Mouse (Mus musculus) small intestine, adult 2 months (tissue): ENCODE measurements around the gene Slc30a3. TPM values are rescaled to one million over a fixed set of nuclear protein-coding genes. Genes with fewer than 3 reads are reported as not detected.
A peak's percentile ranks its signal among the peaks of the same experiment; 100 is the strongest.

Source experiments
- H3K27ac ChIP-seq: fragments of 200-500 bp; 2 replicates; pipeline ENCODE4 v1.5.1; 2012; ENCODE audit warnings: low read depth, low read length, control low read depth, inconsistent platforms; ENCODE audit not compliant: insufficient read depth
- H3K27me3 ChIP-seq: fragments of 200-500 bp; 2 replicates; pipeline ENCODE4 v1.6.1; 2012; ENCODE audit warnings: mild to moderate bottlenecking, moderate library complexity, low read length, inconsistent platforms; ENCODE audit not compliant: control insufficient read depth, insufficient read depth
- H3K36me3 ChIP-seq: fragments of 200-500 bp; 2 replicates; pipeline ENCODE4 v1.6.1; 2012; ENCODE audit warnings: mild to moderate bottlenecking, low read length, control low read depth, inconsistent platforms; ENCODE audit not compliant: control insufficient read depth, insufficient read depth
- H3K4me1 ChIP-seq: fragments of 200-500 bp; 2 replicates; pipeline ENCODE4 v1.6.1; 2012; ENCODE audit warnings: low read length, inconsistent platforms, mixed read lengths; ENCODE audit not compliant: control insufficient read depth, insufficient read depth, insufficient read length
- H3K4me3 ChIP-seq: fragments of 200-500 bp; 2 replicates; pipeline ENCODE4 v1.5.1; 2012; ENCODE audit warnings: low read depth, mild to moderate bottlenecking, control low read depth, inconsistent platforms, low read length, moderate library complexity
- CTCF ChIP-seq: fragments of 200-500 bp; IDR thresholded peaks from 2 replicates; pipeline ENCODE4 v1.5.1; 2012; ENCODE audit warnings: low read depth, mild to moderate bottlenecking, control low read depth, inconsistent platforms, low read length, moderate library complexity, mixed read lengths; ENCODE audit not compliant: insufficient replicate concordance, insufficient read length; ENCODE audit errors: extremely low read depth
- POLR2A ChIP-seq: fragments of 200-500 bp; IDR thresholded peaks from 2 replicates; pipeline ENCODE4 v1.6.1; 2012; ENCODE audit warnings: low read depth, mild to moderate bottlenecking, control low read depth, inconsistent platforms, low read length, moderate library complexity
- WGBS: fragments of 180-500 bp; shearing (Covaris S2); methylation state at CpG from one replicate; pipeline ENCODE4 v1.1.7; 2018; 5-methylcytosine and 5-hydroxymethylcytosine counted together
- polyA plus RNA-seq: library from polyadenylated mRNA; depleted of rRNA; stranded (reverse); fragments of >200 nt; gene quantifications from 2 replicates; pipeline ENCODE4 v1.2.3, GENCODE M21; 2012

Gene Slc30a3
- polyA plus RNA-seq, 1 experiment, result 0.15 TPM

DNA sequence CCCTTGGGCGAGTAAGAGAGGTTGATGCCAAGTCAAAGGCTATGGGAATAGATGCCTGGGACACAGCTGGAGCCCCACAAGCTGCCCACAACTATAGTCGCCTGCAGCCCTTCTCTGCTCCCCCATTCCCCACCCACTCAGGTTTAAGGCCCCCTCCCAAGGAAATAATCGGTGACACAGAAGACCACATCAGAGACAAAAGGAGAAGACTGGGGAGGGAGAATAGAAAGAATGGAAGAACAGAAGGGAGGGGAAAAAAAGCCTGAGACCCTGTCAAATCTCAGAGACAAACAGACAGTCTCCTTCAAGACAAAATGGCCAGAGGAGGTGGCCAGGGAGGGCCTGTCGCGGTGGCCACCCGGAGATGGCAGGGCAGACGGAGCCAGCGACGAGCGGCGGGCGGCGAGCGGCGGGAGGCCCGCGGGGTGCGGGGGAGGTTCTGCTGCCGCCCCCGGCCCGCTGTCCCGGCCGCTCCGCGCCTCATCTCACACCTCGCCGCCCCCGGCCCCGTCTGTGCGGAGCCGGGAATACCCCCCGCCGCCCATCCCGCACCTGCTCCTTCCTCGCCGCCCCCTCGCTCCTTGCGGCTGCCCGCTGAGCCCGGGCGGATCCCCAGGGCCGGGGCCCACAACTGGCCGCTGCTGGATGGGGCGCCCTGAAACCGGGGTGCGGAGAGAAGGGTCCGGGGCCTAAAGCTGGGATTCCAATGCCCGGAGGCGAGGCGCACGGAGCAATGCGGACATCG lies 15.6 kb downstream of the Slc30a3 start:
- Histone ChIP-seq H3K4me3 (peak overlapping the region; percentile 64), H3K27me3 (peaks cover 58% of the 10 kb centered on the region)
- WGBS, result 6% methylated on average over 53 of the region's 53 CpGs

GRCm38 (mm10) chr5:31087131-31087530 lies 20.9 kb downstream of the Slc30a3 start:
- peaks cover 19% of the 10 kb centered on the region for H3K27me3 ChIP-seq
- H3K4me1 ChIP-seq, result peaks cover 2% of the 10 kb centered on the region; the same call in 1 of the 2 replicates
- no peak overlapping the region for H3K27ac ChIP-seq
- TF ChIP-seq POLR2A (no peak), CTCF (no peak)
- H3K36me3 ChIP-seq, result no peaks in the 10 kb centered on the region
- WGBS, result 71% methylated on average over 2 of the region's 2 CpGs
- H3K4me3 ChIP-seq, result no peak overlapping the region

More for the DNA sequence above, 15.6 kb downstream of the Slc30a3 start:
- no peaks in the 10 kb centered on the region for H3K36me3 ChIP-seq
- H3K27ac ChIP-seq, result no peak overlapping the region
- H3K4me1 ChIP-seq, result peaks cover 16% of the 10 kb centered on the region
- TF ChIP-seq CTCF (no peak), POLR2A (no peak)

DNA sequence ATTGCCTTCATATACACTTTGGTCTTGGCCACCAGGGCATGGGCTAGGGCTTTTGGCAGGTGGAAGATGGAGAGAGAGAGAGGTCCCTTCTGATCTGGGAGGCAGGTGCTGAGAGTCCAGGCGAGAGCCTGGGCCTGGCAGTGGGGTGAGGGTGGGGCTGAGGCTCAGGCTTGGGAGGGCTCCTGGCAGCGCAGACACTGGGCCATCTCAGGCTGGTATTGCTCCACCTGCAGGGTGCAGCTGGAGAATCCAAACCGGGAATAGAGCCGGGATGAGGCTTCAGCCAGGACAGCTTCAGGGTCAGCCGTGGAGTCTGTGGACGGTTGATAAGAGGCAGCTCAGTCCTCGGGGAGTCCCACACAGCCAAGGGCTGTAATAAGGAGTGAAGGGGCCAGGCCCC lies 21.4 kb downstream of the Slc30a3 start:
- H3K4me1 ChIP-seq, result peaks cover 2% of the 10 kb centered on the region; the same call in 1 of the 2 replicates
- no peak overlapping the region for H3K4me3 ChIP-seq
- 25% methylated on average over 7 of the region's 7 CpGs for WGBS
- TF ChIP-seq CTCF (no peak), POLR2A (no peak)
- H3K27me3 ChIP-seq, result peaks cover 13% of the 10 kb centered on the region
- H3K36me3 ChIP-seq, result no peaks in the 10 kb centered on the region
- no peak overlapping the region for H3K27ac ChIP-seq

DNA sequence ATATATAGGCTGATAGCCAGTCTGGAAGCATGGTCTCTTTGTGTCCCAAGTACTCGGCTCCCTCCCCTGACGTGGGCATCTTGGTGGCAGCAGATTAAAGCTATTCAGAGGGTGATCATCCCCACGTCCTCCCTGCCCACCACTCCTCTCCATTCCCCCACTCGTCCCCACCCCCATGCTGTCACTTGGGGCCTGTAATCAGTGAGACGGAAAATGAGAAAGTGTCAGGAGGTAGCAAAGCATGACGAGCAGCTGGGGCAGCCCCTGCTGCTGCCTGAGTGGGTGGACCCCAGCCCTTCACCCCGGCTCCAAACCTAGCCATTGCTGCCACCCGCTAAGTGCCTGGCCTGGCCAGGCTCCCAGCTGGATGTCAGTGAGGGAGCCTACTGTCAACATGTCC lies 24.1 kb downstream of the Slc30a3 start:
- Histone ChIP-seq H3K4me1 (peaks cover 2% of the 10 kb centered on the region; the same call in 1 of the 2 replicates), H3K27ac (no peak overlapping the region), H3K36me3 (no peaks in the 10 kb centered on the region), H3K4me3 (no peak overlapping the region), H3K27me3 (no peaks in the 10 kb centered on the region)
- WGBS, result 53% methylated on average over 8 of the region's 8 CpGs
- TF ChIP-seq CTCF, result no peak

- H3K4me1 ChIP-seq, result peaks cover 2% of the 10 kb centered on the region; the same call in 1 of the 2 replicates
- no peak overlapping the region for H3K4me3 ChIP-seq
- H3K36me3 ChIP-seq, result peaks cover 4% of the 10 kb centered on the region; the same call in 1 of the 2 replicates
- WGBS, result 37% methylated on average over 12 of the region's 12 CpGs
- no peaks in the 10 kb centered on the region for H3K27me3 ChIP-seq
- no peak overlapping the region for H3K27ac ChIP-seq
- TF ChIP-seq POLR2A (no peak), CTCF (no peak)
Measured at GRCm38 (mm10) chr5:31082935-31083625, 25.0 kb downstream of the Slc30a3 start.

GRCm38 (mm10) chr5:31082355-31082754 lies 25.7 kb downstream of the Slc30a3 start:
- peaks cover 2% of the 10 kb centered on the region; the same call in 1 of the 2 replicates for H3K4me1 ChIP-seq
- TF ChIP-seq POLR2A (no peak), CTCF (peak; percentile 47; the same call in 1 of the 2 replicates)
- H3K4me3 ChIP-seq, result no peak overlapping the region
- peaks cover 7% of the 10 kb centered on the region; the same call in 1 of the 2 replicates for H3K36me3 ChIP-seq
- no peaks in the 10 kb centered on the region for H3K27me3 ChIP-seq
- 21% methylated on average over 5 of the region's 5 CpGs for WGBS
- H3K27ac ChIP-seq, result no peak overlapping the region

DNA sequence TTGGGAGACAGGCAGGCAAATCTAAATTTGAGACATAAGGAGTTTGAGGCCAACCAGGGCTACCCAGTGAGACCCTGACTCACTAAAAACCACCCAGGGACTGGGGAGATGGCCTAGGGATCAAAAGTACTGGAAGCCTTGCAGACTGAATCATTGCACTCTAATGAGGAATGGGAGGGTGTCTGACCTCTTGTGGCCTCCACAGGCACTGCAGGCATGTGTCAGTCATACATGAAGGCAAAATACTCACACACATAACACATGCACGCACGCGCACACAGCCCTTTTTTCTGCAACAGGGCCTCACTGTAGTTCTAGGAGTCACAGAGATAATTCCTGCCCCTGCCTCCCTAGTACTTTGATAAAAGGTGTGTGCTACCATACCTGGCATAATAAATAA lies 26.7 kb downstream of the Slc30a3 start:
- WGBS, result 86% methylated on average over 3 of the region's 3 CpGs
- H3K36me3 ChIP-seq, result peaks cover 13% of the 10 kb centered on the region; the same call in 1 of the 2 replicates
- no peaks in the 10 kb centered on the region for H3K27me3 ChIP-seq
- H3K4me1 ChIP-seq, result peaks cover 2% of the 10 kb centered on the region; the same call in 1 of the 2 replicates
- H3K4me3 ChIP-seq, result no peak overlapping the region
- no peak for TF ChIP-seq POLR2A
- peak; percentile 74; the same call in 1 of the 2 replicates for TF ChIP-seq CTCF
- H3K27ac ChIP-seq, result no peak overlapping the region
